Mouse (Mus musculus): ENCODE measurements around the gene Coa7.
"Not testable (repeated sequence)": the region's sequence is repeated elsewhere in the genome, so short reads cannot be mapped to it uniquely, and the experiment has no call there.

- not testable (repeated sequence) for TF ChIP-seq CTCF, POLR2A (IDR thresholded peaks at IDR 0.05; ENCODE audit: extremely low read depth, insufficient read depth, low read length)
These were observed 25.7 kb downstream of the Coa7 start for GRCm38 (mm10) chr4:108353591-108353990.

All from cortical plate, adult 2 months (tissue).